Mouse (Mus musculus) G1E (cell line): ENCODE results near the gene Gm9.
"Not testable (repeated sequence)": the region's sequence is repeated elsewhere in the genome, so short reads cannot be mapped to it uniquely, and the experiment has no call there.

Experiments
- CTCF ChIP-seq: IDR thresholded peaks from 2 replicates; pipeline ENCODE4 v1.5.1; 2012; ENCODE audit warnings: low read depth, low read length, inconsistent platforms, mixed read lengths
- GATA1 ChIP-seq: IDR thresholded peaks from 2 replicates; pipeline ENCODE4 v1.6.1; 2012; ENCODE audit warnings: borderline replicate concordance, low read length, inconsistent platforms, mixed read lengths
- GATA2 ChIP-seq: IDR thresholded peaks from 2 replicates; pipeline ENCODE4 v1.6.1; 2012; ENCODE audit warnings: low read depth, low read length, inconsistent platforms, borderline replicate concordance
- TAL1 ChIP-seq: conservative IDR thresholded peaks from 2 replicates; pipeline ENCODE4 v1.6.1; 2012; ENCODE audit warnings: low read depth, low read length, inconsistent platforms, mixed read lengths

- not testable (repeated sequence) for TF ChIP-seq CTCF, TAL1, GATA1, GATA2
Measured at GRCm38 (mm10) chrX:37249619-37250018, 38.8 kb upstream of the Gm9 start, which contains the start of gene Rhox3a.
